Mouse (Mus musculus) gastrocnemius, adult 2 months (tissue): Measurements from ENCODE around the gene Rnft2. TPM values are rescaled to one million over a fixed set of nuclear protein-coding genes. Genes with fewer than 3 reads are reported as not detected.
A peak's percentile ranks its signal among the peaks of the same experiment; 100 is the strongest.

ENCODE experiments used
- DNase-seq: peaks from one replicate; pipeline ENCODE4 v3.0.0; 2022
- H3K27ac ChIP-seq: fragments of 200-600 bp; 2 replicates; pipeline ENCODE4 v1.8.1; 2022; ENCODE audit warnings: mild to moderate bottlenecking
- H3K4me3 ChIP-seq: fragments of 200-600 bp; 2 replicates; pipeline ENCODE4 v1.8.1; 2022; ENCODE audit warnings: mild to moderate bottlenecking, moderate library complexity
- CTCF ChIP-seq: fragments of 200-600 bp; IDR thresholded peaks from 2 replicates; pipeline ENCODE4 v1.8.1; 2022; ENCODE audit warnings: antibody characterized with exemption, mild to moderate bottlenecking, moderate library complexity
- intact Hi-C: fragments of 180-260 bp; cut with DNase I; formaldehyde crosslinking; loops from one replicate; pipeline ENCODE4 v1.15.1; 2025
- total RNA-seq, 2 experiments: library from RNA; stranded (reverse); gene quantifications; 2 replicates each; pipeline ENCODE4 v1.2.3; 2021

Gene Rnft2
- total RNA-seq, 2 experiments from 2014 or later: 0.89 to 1.3 TPM

DNA sequence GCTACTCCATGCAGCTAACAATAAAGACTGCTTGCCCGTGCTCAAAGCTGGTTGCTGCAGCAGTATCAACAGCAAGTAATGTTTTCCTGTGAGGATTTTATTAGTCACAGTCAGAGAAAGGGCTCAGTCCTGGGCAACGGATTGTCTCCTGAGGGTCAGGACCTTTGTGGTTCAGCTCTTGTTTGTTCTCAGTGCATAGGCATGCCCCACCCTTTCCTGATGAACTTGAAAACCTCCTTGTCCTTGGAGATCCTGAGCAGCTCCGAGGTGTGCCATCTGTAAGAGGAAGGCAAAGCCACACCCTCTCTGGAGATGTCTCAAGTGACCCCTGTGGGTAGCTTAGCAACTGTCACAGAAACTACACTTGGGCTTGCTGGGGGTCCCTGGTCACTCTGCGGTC is 84.2 kb downstream of the Rnft2 start:
- no peak for DNase-seq
- Histone ChIP-seq H3K4me3 (no peak overlapping the region), H3K27ac (no peak overlapping the region)
- TF ChIP-seq CTCF: no peak
- intact Hi-C loops: no loop called here

DNA sequence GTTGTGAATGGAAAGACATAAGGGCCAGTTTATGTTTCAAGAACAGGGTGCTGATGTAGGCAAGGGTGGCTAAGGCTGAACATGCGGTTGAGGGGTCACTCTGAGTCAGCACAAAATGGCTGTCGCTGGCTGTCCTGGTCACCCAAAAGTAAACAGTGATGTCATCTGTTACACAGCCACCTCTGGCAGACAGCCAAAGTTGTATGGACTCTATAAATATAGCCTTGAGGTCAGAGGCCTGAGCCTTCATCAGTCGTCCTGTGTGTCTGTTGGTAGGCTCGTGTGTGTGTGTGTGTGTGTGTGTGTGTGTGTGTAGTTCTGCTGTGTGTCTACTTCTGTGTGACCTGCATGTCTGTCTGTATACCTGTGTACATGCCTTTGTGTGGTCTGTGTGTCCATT is 87.9 kb downstream of the Rnft2 start:
- intact Hi-C loops: loop anchor here (5.0 kb wide), 1 partner anchor 40 kb away; no protein-coding TSS in a partner anchor
- H3K27ac ChIP-seq: no peak overlapping the region
- H3K4me3 ChIP-seq: no peak overlapping the region
- no peak for DNase-seq
- TF ChIP-seq CTCF: no peak

DNA sequence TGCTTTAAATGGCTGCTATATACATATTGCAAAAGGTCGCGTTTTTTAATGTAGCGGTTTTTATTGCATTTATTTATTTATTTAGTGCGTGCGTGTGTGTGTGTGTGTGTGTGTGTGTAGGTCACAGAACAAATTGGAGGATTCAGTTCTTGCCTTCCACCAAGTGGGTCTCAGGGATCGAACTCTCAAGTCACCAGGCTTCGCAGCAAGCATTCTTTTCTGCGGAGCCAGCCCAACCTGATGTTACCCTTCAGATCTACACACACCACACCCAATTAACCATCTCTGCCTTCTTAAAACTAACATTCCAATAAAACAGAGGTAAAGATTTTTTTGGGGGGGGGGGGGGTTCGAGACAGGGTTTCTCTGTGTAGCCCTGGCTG is 89.4 kb downstream of the Rnft2 start:
- Histone ChIP-seq H3K4me3 (peak overlapping the region; percentile 91), H3K27ac (peak overlapping the region; percentile 92)
- TF ChIP-seq CTCF: no peak
- intact Hi-C loops: loop anchor here (5.0 kb wide), 1 partner anchor 38 kb away; no protein-coding TSS in a partner anchor
- DNase-seq: no peak

DNA sequence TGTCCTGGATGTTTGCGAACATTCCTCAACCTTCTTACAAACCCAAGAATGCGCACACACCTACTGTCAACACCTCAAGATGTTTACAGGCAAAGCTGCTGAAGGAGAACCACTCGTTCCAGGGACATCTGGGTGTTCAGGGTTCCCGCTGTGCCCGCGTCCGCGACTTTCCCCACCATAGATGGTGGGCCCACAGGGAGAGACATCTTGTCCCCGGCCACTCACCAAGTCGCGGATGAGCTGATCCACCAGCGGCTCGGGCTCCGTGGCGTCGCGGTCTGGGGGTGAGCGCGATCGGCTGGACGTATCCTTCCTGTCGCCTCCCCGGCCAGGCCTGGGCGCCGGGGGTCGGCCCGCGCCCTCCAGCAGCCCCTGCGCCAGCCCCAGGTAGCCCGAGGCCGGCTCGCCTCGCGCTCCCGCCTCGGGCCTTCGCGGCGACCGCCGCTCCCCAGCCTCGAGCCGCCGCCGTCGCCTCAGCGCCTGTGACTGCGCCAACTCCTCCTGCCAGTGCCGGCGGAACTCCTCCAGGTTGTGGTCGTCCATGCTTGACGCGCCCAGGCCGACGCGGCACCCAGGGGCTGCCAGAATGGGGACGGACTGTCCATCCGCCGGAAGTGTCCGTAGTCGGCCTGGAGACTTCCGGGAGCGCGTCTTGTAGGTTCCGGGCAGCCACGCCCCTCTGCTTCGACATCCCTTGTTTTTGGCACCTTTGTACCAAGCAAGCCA is 89.9 kb downstream of the Rnft2 start, which contains the start of gene Fbxw8:
Gene Fbxw8, minus strand, starts transcription at position 626 of the 726 bp plus-strand sequence.
- DNase-seq: peak; percentile 92
- TF ChIP-seq CTCF: no peak
- peak within 1 kb of the TSS; percentile 91 for H3K4me3 ChIP-seq
- peak within 1 kb of the TSS; percentile 92 for H3K27ac ChIP-seq
- intact Hi-C loops: loop anchor here (5.0 kb wide), 1 partner anchor 38 kb away; no protein-coding TSS in a partner anchor

DNA sequence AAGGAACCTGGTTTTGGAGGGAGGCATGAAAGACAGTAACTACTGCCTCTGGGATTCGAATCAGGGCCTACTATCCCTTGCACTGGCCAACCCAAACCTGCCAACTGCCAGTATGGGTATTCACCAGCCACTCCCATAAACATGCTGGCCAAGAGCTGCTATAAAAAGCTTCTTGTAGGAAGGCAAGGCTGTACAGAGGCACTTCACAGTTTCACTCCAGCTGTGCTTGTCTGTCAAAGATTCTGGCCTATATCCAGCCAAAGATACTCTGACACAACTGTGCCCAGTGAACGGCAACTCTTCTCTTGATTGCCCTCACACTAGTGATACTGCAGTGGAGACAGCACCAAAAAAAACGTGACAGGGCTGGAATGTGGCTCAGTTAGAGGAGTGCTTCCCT is 95.2 kb downstream of the Rnft2 start:
- DNase-seq: peak; percentile 86

DNA sequence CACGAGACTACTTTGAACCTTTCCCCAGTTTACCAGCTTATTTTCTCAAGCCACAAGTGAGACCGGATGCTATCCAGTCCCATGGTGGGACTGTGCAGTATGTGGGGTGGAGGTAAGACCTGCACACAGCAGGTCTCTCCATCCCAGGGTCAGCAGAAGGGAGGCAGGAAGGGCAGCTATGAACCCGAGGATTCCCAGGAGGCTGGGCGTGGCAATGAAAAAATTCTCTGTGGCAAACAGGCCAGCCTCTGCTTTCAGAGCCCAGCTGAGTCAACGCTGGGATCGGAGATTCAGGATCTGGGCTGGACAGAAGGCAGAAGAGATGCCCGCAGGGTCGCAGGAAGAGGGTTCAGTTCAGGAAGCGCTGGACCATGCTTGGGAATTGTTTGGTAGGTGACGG is 97.7 kb downstream of the Rnft2 start:
- peak; percentile 51 for DNase-seq
- Histone ChIP-seq H3K4me3 (peak overlapping the region; percentile 13; the same call in 1 of the 2 replicates), H3K27ac (peak overlapping the region; percentile 84)
- TF ChIP-seq CTCF: no peak
- intact Hi-C loops: no loop called here

More for the DNA sequence above, 95.2 kb downstream of the Rnft2 start:
- TF ChIP-seq CTCF: no peak
- H3K27ac ChIP-seq: peak overlapping the region; percentile 68
- no peak overlapping the region for H3K4me3 ChIP-seq
- intact Hi-C loops: no loop called here

DNA sequence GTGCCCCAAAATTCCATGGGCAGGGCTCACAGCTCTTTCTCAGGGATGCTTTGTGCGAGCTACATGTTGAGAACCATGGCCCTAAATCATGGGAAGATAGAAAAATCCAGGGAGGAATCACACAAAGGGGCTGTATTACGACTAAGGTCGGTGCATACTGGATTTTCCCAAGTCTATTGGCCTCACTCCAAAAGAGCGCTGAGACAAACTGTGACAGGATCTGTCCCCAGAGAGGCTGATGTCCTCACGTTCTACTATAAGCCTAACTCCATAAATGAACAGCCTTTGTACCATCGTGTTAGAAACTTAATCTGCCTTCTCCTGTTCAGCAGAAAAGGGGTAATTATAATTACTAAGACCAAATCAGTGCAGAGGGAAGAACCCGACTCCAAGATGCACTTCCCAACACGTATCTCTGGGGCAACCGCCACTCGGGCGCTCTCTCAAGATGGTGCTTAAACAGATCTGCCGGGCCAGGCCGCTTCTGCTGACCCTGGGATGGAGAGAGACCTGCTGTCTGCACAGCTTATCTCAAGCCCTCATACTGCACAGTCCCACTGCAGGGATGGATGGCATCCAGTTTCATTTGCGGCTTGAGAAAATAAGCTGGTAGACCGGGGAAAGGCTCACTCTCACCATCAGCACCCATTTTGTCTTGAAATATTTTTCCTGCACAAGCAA is 98.8 kb downstream of the Rnft2 start:
- DNase-seq: no peak
- Histone ChIP-seq H3K4me3 (peak overlapping the region; percentile 30), H3K27ac (peak overlapping the region; percentile 84)
- intact Hi-C loops: no loop called here
- no peak for TF ChIP-seq CTCF

DNA sequence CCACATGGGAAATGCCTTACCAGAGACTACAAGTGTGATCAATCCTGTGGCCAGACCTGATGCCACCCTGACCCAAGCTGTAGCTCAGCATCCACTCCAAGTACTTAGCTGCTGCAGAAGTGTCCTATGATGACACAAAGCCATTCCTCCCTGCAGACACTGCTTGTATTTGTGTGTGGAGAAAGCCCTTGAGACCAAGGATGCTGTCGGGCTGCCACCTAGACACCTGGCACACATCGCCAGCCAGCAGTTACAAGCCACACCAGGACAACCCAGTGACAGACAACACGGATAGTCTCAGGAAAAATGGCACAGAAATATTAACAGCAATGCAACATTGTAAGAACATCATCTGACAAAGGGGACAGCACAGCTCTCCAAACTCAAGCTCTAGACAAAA is 99.5 kb downstream of the Rnft2 start:
- Histone ChIP-seq H3K27ac (peak overlapping the region; percentile 84), H3K4me3 (peak overlapping the region; percentile 33)
- intact Hi-C loops: no loop called here
- TF ChIP-seq CTCF: no peak
- no peak for DNase-seq

DNA sequence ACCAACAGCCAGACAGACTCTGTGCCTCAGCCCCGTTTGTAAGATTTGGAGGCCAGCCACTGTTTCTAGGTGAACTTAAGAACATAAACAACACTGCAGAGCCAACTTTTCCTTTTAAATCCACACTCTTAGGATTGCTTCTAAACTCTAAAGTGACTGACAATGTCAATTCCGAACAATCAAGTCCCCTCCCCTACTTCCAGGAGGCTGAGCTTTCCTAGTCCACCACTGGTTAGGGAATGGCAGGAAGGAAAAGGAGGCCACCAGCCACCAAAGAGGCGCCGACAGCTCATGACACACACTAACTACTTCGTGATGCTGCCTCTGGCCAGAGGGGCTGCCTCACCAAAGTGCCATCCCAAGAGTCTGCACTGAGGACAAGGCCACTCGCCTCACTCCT is 100.1 kb downstream of the Rnft2 start:
- Histone ChIP-seq H3K4me3 (peak overlapping the region; percentile 33), H3K27ac (peak overlapping the region; percentile 84)
- TF ChIP-seq CTCF: no peak
- no peak for DNase-seq
- intact Hi-C loops: no loop called here

DNA sequence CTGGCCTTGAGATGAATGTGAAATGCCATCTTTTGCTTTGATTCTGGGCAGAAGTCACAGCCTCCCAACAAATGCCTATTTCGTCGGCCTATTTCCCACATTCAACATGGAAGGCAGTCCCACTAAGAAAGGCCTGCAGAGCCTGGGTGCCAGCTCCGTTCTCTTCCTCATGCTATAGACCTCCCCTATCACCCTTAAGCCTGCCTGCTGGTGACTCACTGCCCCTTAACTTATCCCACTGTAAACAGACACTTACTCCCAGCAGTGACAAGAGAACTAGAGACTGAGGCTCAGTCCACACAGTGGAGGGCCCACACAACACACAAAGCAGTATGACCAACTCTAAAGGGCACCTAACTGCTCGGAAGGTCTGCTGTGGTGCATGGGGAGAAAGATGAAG is 100.6 kb downstream of the Rnft2 start:
- peak overlapping the region; percentile 33 for H3K4me3 ChIP-seq
- no peak for DNase-seq
- intact Hi-C loops: no loop called here
- no peak for TF ChIP-seq CTCF
- peak overlapping the region; percentile 84 for H3K27ac ChIP-seq

DNA sequence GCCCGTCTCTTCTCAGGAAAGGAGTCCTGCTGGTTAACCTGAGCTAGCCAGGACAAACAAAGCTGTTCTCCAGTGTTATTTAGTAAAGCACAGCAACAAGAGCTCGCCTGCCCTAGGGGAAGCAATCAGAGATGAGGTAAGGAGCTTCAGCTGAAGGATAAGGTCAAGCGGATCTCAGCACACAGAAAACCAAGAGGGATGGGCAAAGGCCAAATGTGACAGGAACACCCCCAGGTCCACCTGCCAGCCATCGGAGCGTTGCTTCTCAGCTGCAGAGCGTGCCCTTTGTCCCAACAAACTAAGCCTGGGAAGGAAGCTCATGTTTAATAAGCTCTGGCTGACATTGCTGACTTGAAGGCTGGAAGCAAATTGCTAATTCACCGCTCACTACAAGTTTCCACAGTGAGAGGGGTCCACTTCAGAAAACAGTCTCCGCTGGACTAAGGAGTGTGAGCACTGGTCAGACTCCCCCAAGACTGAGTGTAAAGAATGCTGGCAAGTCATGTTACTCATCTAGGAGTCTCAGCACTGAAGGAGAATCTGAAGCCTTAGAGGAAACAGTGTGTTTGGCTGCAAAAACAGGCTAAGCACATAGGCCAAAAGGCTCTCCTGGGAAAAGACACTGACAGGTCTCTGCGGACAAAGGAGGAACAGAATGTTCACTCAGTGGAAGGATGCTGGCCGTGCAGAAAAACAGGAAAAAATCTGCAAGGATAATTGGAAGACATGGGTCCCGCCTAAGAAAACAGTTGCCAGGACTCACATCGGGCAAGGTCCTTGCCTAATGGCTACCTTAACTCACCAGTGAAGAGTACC is 101.5 kb downstream of the Rnft2 start:
- peak; percentile 73 for DNase-seq

DNA sequence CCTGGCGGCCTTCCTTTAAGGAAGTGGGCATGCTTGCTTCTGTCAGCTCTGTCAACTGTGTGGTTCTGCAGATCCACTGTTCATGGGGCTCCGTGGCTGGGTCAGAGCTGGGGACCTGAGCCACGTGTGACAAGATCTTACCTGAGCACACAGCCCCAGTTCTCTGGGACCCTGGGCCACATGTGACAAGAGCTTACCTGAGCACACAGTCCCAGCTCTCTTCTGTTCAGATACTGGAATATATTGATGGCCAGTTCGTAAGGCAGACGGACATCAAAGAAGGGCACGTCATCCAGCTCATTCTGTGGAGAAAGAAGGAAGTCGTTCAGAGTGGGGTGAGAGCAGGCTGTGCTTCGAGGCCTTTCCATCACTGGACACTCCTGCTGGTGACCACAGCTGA is 102.4 kb downstream of the Rnft2 start:
- TF ChIP-seq CTCF: no peak
- intact Hi-C loops: no loop called here
- H3K27ac ChIP-seq: peak overlapping the region; percentile 84
- no peak overlapping the region; the same call in 1 of the 2 replicates for H3K4me3 ChIP-seq
- DNase-seq: no peak

More for the DNA sequence above, 101.5 kb downstream of the Rnft2 start:
- H3K27ac ChIP-seq: peak overlapping the region; percentile 84
- peak overlapping the region; percentile 33 for H3K4me3 ChIP-seq
- intact Hi-C loops: no loop called here
- TF ChIP-seq CTCF: no peak

Other genes starting within 250 kb of the Rnft2 start
- under 1 TPM; 0.59 to 0.64 TPM for gene Tesc, start 217.4 kb downstream of the Rnft2 start, total RNA-seq
- 10 to 100 TPM; 20.8 to 24.2 TPM for gene Fbxw8, start 89.7 kb downstream of the Rnft2 start, total RNA-seq
- gene Hrk, start 80.5 kb downstream of the Rnft2 start, total RNA-seq: under 1 TPM; 0.08 to 0.15 TPM
- 1 to 10 TPM; 3.5 to 5.4 TPM for gene 2410131K14Rik, start 111 bp upstream of the Rnft2 start, total RNA-seq